Mouse (Mus musculus): ENCODE results near the gene Epor.

Epor gene

GRCm38 (mm10) chr9:21963417-21963816 is at the start of gene Epor:
Gene Epor (minus strand): TSS chr9:21963506.
- no peak for DNase-seq (ENCODE audit: inconsistent ontology term)

- DNase-seq (ENCODE audit: inconsistent ontology term) = no peak
These were observed 49.4 kb upstream of the Epor start for GRCm38 (mm10) chr9:22012731-22013130.

- no peak for DNase-seq (ENCODE audit: inconsistent ontology term)
These were observed 47.7 kb upstream of the Epor start for GRCm38 (mm10) chr9:22011055-22011454.

- no peak for DNase-seq (ENCODE audit: inconsistent ontology term)
These were observed 41.2 kb upstream of the Epor start for GRCm38 (mm10) chr9:22004546-22004945.

- no peak for DNase-seq (ENCODE audit: inconsistent ontology term)
These were observed 39.9 kb upstream of the Epor start for GRCm38 (mm10) chr9:22003163-22003554.

GRCm38 (mm10) chr9:22002194-22003162 is 39.2 kb upstream of the Epor start, which contains the start of the genes Ccdc151 and Prkcsh:
Gene Ccdc151 (minus strand): TSS chr9:22002634.
Gene Prkcsh (plus strand): TSS chr9:22002806.
- DNase-seq (ENCODE audit: inconsistent ontology term) = peak; percentile 100

- DNase-seq (ENCODE audit: inconsistent ontology term) = no peak
These were observed 38.3 kb upstream of the Epor start for GRCm38 (mm10) chr9:22001633-22002032.

GRCm38 (mm10) chr9:22000296-22000695 is 37.0 kb upstream of the Epor start:
- no peak for DNase-seq (ENCODE audit: inconsistent ontology term)

GRCm38 (mm10) chr9:21996178-21996867 is 33.0 kb upstream of the Epor start:
- no peak for DNase-seq (ENCODE audit: inconsistent ontology term)

- no peak for DNase-seq (ENCODE audit: inconsistent ontology term)
These were observed 28.9 kb upstream of the Epor start for GRCm38 (mm10) chr9:21992227-21992626.

GRCm38 (mm10) chr9:21989230-21990110 is 26.2 kb upstream of the Epor start, which contains the start of gene Rgl3:
Gene Rgl3 (minus strand): TSS chr9:21989446.
- DNase-seq (ENCODE audit: inconsistent ontology term) = peak; percentile 80

- peak; percentile 38 for DNase-seq (ENCODE audit: inconsistent ontology term)
These were observed 25.3 kb upstream of the Epor start for GRCm38 (mm10) chr9:21988421-21989101.

- DNase-seq (ENCODE audit: inconsistent ontology term) = no peak
These were observed 24.5 kb upstream of the Epor start for GRCm38 (mm10) chr9:21987592-21988342.

GRCm38 (mm10) chr9:21983911-21984310 is 20.6 kb upstream of the Epor start:
- DNase-seq (ENCODE audit: inconsistent ontology term) = no peak

GRCm38 (mm10) chr9:21978398-21979128 is 15.3 kb upstream of the Epor start:
- DNase-seq (ENCODE audit: inconsistent ontology term) = no peak

- DNase-seq (ENCODE audit: inconsistent ontology term) = no peak
These were observed 14.7 kb upstream of the Epor start for GRCm38 (mm10) chr9:21977972-21978371.

- DNase-seq (ENCODE audit: inconsistent ontology term) = no peak
These were observed 14.0 kb upstream of the Epor start for GRCm38 (mm10) chr9:21977331-21977730.

- no peak for DNase-seq (ENCODE audit: inconsistent ontology term)
These were observed 13.4 kb upstream of the Epor start for GRCm38 (mm10) chr9:21976626-21977175.

GRCm38 (mm10) chr9:21969304-21969703 is 6.0 kb upstream of the Epor start:
- DNase-seq (ENCODE audit: inconsistent ontology term) = no peak

Measured in Muller cell, postnatal 12 days (primary cell).